Mouse (Mus musculus): ENCODE measurements around the gene Nwd2.

- TF ChIP-seq POLR2A (IDR thresholded peaks at IDR 0.05; ENCODE audit: extremely low read depth, insufficient read depth, low read length) (no peak), CTCF (IDR thresholded peaks at IDR 0.05; ENCODE audit: extremely low read depth, insufficient read depth, low read length) (no peak)
Measured at GRCm38 (mm10) chr5:63652705-63653104, 3.8 kb downstream of the Nwd2 start.

Measured in cortical plate, adult 2 months (tissue).